Mouse (Mus musculus): Measurements from ENCODE around the gene Hspa12b. TPM values are rescaled to one million over a fixed set of nuclear protein-coding genes. Genes with fewer than 3 reads are reported as not detected.

Gene Hspa12b
- polyA plus RNA-seq, 1 experiment from 2014 or later = 6.5 TPM

DNA sequence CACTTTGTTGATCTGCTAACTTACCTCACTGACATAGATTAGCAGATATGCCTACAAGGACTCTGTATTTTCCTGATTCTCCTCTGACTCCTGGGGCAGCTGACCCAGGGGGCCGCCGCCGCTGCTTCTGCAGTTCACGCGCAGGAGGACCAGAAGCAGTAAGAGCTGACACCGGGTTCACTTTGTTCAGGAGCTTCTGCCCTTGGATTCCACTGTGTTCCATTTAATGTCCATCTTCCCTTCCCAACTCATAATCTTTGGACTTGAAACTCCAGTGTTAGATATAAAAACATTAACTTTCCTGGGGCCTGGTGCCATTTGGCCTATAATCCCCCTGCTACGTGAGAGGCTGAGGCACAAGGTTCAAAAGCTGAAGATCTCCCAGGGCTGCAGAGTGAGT is 36.8 kb downstream of the Hspa12b start:
- no peak for DNase-seq (ENCODE audit: low spot score)
- no peaks in the 10 kb centered on the region for H3K27me3 ChIP-seq (ENCODE audit: low read depth, poor library complexity, severe bottlenecking)
- H3K27ac ChIP-seq (replicated peaks) = no peak overlapping the region
- no peaks in the 10 kb centered on the region for H3K36me3 ChIP-seq
- H3K9me3 ChIP-seq (replicated peaks) = no peaks in the 10 kb centered on the region; the same call in 1 of the 2 replicates
- 76% methylated on average over 7 of the region's 7 CpGs for WGBS
- H3K4me3 ChIP-seq = no peak overlapping the region
- H3K4me1 ChIP-seq = peaks cover 18% of the 10 kb centered on the region

DNA sequence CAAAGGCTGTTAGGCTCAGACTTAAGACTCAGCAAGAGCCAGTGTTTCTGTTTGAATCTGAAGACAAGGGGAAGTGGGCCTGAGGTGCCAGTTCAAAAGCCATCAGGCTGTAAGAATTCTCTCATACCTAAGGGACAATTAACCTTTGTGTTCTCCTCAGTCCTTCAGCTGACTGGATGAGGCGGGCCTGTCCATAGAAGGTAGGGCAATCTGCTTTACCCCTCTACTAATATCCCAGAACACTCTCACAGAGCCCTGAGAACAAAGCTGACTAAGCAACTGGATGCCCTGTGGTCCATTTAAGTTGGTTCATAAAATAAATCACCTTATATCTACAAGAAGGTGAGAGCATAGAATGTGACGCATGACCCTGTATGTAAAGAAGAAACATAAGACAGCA is 39.1 kb downstream of the Hspa12b start:
- no peaks in the 10 kb centered on the region for H3K36me3 ChIP-seq
- H3K4me3 ChIP-seq = no peak overlapping the region
- no peak for DNase-seq (ENCODE audit: low spot score)
- peaks cover 14% of the 10 kb centered on the region for H3K4me1 ChIP-seq
- 89% methylated on average over 2 of the region's 2 CpGs for WGBS
- H3K27me3 ChIP-seq (ENCODE audit: low read depth, poor library complexity, severe bottlenecking) = peaks cover 20% of the 10 kb centered on the region
- no peak overlapping the region for H3K27ac ChIP-seq (replicated peaks)
- no peaks in the 10 kb centered on the region; the same call in 1 of the 2 replicates for H3K9me3 ChIP-seq (replicated peaks)

DNA sequence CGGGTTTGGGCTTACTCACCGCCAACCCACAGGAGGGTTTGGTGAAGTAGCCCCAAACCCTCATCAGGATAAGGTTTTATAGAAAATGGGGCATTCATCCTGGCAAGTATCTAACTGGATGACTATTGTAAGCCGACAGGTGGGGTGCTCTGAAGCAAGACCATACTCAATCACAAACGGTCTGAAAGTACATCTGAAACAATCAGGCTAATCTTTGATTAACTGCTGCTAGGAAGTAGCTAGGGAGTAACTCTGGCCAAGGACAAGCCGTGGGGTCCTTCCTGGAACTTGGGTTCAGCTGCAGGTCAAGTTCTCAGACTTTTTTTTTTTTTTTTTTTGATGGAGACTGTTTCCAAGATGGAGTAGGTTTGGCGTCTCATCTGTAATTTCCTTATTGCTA is 40.9 kb downstream of the Hspa12b start:
- Histone ChIP-seq H3K4me3 (no peak overlapping the region), H3K9me3 (replicated peaks) (no peaks in the 10 kb centered on the region; the same call in 1 of the 2 replicates), H3K27ac (replicated peaks) (no peak overlapping the region), H3K4me1 (peaks cover 27% of the 10 kb centered on the region), H3K27me3 (ENCODE audit: low read depth, poor library complexity, severe bottlenecking) (peaks cover 38% of the 10 kb centered on the region), H3K36me3 (peaks cover 4% of the 10 kb centered on the region; the same call in 1 of the 2 replicates)
- WGBS = 89% methylated on average over 6 of the region's 6 CpGs
- no peak for DNase-seq (ENCODE audit: low spot score)

GRCm38 (mm10) chr2:131168914-131169313 is 41.8 kb downstream of the Hspa12b start:
- H3K4me1 ChIP-seq = peaks cover 28% of the 10 kb centered on the region
- peaks cover 4% of the 10 kb centered on the region; the same call in 1 of the 2 replicates for H3K36me3 ChIP-seq
- H3K9me3 ChIP-seq (replicated peaks) = no peaks in the 10 kb centered on the region; the same call in 1 of the 2 replicates
- H3K27me3 ChIP-seq (ENCODE audit: low read depth, poor library complexity, severe bottlenecking) = peaks cover 47% of the 10 kb centered on the region
- WGBS = 66% methylated on average over 1 of the region's 1 CpGs
- no peak overlapping the region for H3K4me3 ChIP-seq
- DNase-seq (ENCODE audit: low spot score) = no peak
- no peak overlapping the region for H3K27ac ChIP-seq (replicated peaks)

GRCm38 (mm10) chr2:131170936-131171335 is 43.9 kb downstream of the Hspa12b start:
- H3K4me1 ChIP-seq = peaks cover 42% of the 10 kb centered on the region
- 11% methylated on average over 9 of the region's 9 CpGs for WGBS
- peaks cover 51% of the 10 kb centered on the region for H3K27me3 ChIP-seq (ENCODE audit: low read depth, poor library complexity, severe bottlenecking)
- no peaks in the 10 kb centered on the region for H3K9me3 ChIP-seq (replicated peaks)
- no peak for DNase-seq (ENCODE audit: low spot score)
- peak overlapping the region; percentile 43 for H3K4me3 ChIP-seq
- H3K36me3 ChIP-seq = peaks cover 7% of the 10 kb centered on the region
- no peak overlapping the region for H3K27ac ChIP-seq (replicated peaks)

DNA sequence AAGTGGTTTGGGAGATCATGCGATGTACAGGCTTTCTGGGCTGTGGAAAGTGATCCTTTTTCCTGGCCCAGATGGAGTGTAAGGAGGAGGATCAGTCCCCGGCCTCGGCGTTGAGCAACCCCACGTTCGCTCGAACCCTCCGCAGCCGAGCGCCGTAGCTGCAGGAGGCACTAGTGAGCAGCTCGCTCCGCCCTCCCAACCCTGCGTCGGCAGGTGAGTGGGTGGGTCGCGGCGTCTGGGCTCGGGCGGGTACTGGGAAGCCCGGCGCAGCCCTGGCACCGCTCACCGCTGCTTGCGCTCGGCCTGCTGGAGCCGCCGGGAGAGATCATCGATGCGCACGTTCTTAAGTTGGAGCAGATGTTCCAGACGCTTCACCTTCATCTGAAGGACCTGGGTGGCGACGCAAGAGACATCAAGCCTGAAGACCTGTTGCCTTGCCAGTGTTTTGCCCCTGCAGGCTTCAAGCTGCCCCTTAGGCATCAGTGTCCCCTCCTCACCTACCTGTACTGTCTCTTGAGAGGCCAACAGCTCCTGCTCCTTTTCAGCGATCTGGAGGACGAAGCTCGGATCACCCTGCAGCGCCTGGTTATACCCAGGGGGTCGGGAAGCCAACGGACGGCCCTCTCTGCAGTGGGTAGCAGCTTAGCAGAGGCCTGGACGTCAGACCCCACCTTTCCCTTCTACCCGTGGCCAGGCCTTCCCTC is 44.5 kb downstream of the Hspa12b start:
- H3K4me3 ChIP-seq = peak overlapping the region; percentile 43
- no peaks in the 10 kb centered on the region for H3K9me3 ChIP-seq (replicated peaks)
- WGBS = 1% methylated on average over 43 of the region's 43 CpGs
- H3K27me3 ChIP-seq (ENCODE audit: low read depth, poor library complexity, severe bottlenecking) = peaks cover 51% of the 10 kb centered on the region
- peaks cover 13% of the 10 kb centered on the region for H3K36me3 ChIP-seq
- no peak overlapping the region for H3K27ac ChIP-seq (replicated peaks)
- peaks cover 48% of the 10 kb centered on the region for H3K4me1 ChIP-seq
- peak; percentile 33 for DNase-seq (ENCODE audit: low spot score)

DNA sequence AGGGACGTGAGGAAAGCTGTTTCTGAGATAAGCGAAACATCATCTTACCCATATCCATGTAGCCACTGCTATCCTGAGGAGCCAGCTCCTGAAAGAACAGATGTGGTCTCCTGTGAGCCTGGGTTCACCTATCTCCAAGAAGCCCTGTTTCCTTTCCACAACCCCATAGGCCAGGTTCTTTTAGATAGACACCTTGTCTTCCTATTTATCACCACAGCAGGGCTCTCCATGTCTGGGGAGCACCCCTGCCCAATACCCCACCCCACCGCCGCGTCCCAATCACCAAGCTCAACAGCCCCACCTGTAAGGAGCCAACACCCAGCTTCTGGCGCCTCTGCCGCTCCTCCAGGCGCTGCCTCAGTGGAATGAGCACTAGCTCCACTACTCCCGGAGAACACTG is 45.2 kb downstream of the Hspa12b start:
- H3K27ac ChIP-seq (replicated peaks) = no peak overlapping the region
- no peak overlapping the region for H3K4me3 ChIP-seq
- H3K9me3 ChIP-seq (replicated peaks) = no peaks in the 10 kb centered on the region
- peaks cover 56% of the 10 kb centered on the region for H3K4me1 ChIP-seq
- H3K27me3 ChIP-seq (ENCODE audit: low read depth, poor library complexity, severe bottlenecking) = peaks cover 51% of the 10 kb centered on the region
- H3K36me3 ChIP-seq = peaks cover 21% of the 10 kb centered on the region
- DNase-seq (ENCODE audit: low spot score) = no peak
- 38% methylated on average over 9 of the region's 9 CpGs for WGBS

GRCm38 (mm10) chr2:131174700-131175099 is 47.6 kb downstream of the Hspa12b start:
- 6% methylated on average over 11 of the region's 11 CpGs for WGBS
- H3K4me1 ChIP-seq = peaks cover 69% of the 10 kb centered on the region
- DNase-seq (ENCODE audit: low spot score) = peak; percentile 71
- H3K4me3 ChIP-seq = peak overlapping the region; percentile 54
- H3K27ac ChIP-seq (replicated peaks) = no peak overlapping the region
- H3K27me3 ChIP-seq (ENCODE audit: low read depth, poor library complexity, severe bottlenecking) = peaks cover 46% of the 10 kb centered on the region
- H3K36me3 ChIP-seq = peaks cover 34% of the 10 kb centered on the region
- H3K9me3 ChIP-seq (replicated peaks) = no peaks in the 10 kb centered on the region

DNA sequence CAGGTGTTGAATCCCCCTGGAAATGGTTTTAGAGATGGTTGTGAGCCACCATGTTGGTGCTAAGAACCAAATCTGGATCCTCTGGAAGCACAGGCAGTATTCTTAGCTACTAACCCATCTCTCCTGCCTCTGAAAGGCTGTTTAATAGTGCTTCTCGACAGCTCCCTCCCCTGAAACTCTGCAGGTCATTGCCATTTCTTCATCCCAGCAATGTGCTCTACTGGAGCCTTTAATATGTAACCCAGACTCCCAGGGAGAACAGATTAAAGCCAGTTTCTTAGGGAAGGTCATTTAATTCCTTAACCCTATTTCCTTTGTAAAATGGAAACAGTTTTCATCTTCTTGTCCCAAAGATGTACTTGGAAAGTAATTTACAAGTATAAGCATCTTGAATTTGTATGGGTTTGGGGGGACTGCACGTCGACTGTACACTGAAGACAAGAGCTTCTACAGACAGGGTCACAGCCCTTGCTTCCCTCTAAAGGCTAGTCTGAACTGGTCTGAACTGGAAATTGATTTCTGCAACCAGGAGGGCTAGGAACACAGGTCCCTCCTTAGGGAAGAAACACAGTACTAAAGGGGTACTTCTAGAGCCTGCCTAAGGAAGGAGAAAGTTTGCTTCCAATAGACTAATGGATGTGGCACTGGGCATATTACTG is 48.3 kb downstream of the Hspa12b start:
- Histone ChIP-seq H3K9me3 (replicated peaks) (no peaks in the 10 kb centered on the region), H3K27ac (replicated peaks) (no peak overlapping the region), H3K36me3 (peaks cover 34% of the 10 kb centered on the region), H3K4me3 (no peak overlapping the region), H3K4me1 (peaks cover 73% of the 10 kb centered on the region), H3K27me3 (ENCODE audit: low read depth, poor library complexity, severe bottlenecking) (peaks cover 38% of the 10 kb centered on the region)
- WGBS = 71% methylated on average over 3 of the region's 3 CpGs
- no peak for DNase-seq (ENCODE audit: low spot score)

DNA sequence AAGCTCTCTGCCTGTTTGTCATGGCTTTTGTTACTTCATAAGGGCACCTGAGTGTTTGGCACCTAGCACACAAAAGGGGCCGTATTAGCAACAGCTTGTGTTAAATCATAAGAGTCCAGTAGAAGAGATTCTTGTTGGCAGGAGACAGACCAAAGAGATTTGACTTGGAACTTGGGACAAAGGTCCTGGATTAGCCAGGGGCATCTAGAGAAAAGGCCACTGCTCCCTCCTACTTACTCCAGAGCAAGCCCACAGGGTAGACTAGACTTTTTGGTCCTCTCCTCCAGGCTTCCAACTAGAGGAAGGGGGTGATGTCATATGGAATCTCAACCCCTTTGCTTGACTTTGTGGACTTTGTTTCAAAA is 48.8 kb downstream of the Hspa12b start:
- Histone ChIP-seq H3K27ac (replicated peaks) (no peak overlapping the region), H3K36me3 (peaks cover 34% of the 10 kb centered on the region), H3K27me3 (ENCODE audit: low read depth, poor library complexity, severe bottlenecking) (peaks cover 33% of the 10 kb centered on the region), H3K4me1 (peaks cover 71% of the 10 kb centered on the region), H3K9me3 (replicated peaks) (no peaks in the 10 kb centered on the region), H3K4me3 (0 out of 2 replicates have a peak overlapping the region, but pooled peaks have one; percentile 91)
- no peak for DNase-seq (ENCODE audit: low spot score)
- WGBS = 93% methylated on average over 1 of the region's 1 CpGs

GRCm38 (mm10) chr2:131176491-131176890 is 49.4 kb downstream of the Hspa12b start:
- H3K4me1 ChIP-seq = peaks cover 65% of the 10 kb centered on the region
- 68% methylated on average over 5 of the region's 5 CpGs for WGBS
- H3K27me3 ChIP-seq (ENCODE audit: low read depth, poor library complexity, severe bottlenecking) = peaks cover 28% of the 10 kb centered on the region
- DNase-seq (ENCODE audit: low spot score) = no peak
- no peak overlapping the region for H3K27ac ChIP-seq (replicated peaks)
- H3K9me3 ChIP-seq (replicated peaks) = no peaks in the 10 kb centered on the region
- peak overlapping the region; percentile 91; the same call in 1 of the 2 replicates for H3K4me3 ChIP-seq
- peaks cover 32% of the 10 kb centered on the region for H3K36me3 ChIP-seq

DNA sequence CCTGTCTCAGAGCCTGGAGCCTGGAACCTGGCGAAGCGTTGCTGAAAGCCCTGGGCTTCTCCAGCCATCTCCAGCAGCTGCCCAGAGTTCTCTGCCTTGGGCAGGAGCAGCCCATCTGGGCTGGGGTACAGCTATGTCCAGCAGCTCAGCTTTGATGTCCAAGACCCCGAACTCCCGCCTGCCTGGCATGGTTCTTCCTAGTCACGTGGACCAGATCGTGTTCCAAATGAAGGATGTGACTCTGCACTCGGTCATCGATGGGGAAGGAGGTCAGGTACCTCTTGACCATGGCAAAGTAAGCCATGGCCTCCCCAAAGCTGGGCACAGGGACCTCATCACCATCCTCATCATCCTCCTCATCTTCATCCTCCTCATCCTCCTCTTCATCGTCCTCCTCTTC is 50.9 kb downstream of the Hspa12b start:
- no peak for DNase-seq (ENCODE audit: low spot score)
- Histone ChIP-seq H3K27me3 (ENCODE audit: low read depth, poor library complexity, severe bottlenecking) (peaks cover 13% of the 10 kb centered on the region), H3K4me3 (peak overlapping the region; percentile 91), H3K9me3 (replicated peaks) (no peaks in the 10 kb centered on the region), H3K36me3 (peaks cover 30% of the 10 kb centered on the region), H3K27ac (replicated peaks) (peak overlapping the region; percentile 93), H3K4me1 (peaks cover 55% of the 10 kb centered on the region)
- WGBS = 89% methylated on average over 9 of the region's 9 CpGs

GRCm38 (mm10) chr2:131178828-131179245 is 51.8 kb downstream of the Hspa12b start:
- peak; percentile 30 for DNase-seq (ENCODE audit: low spot score)
- 36% methylated on average over 26 of the region's 26 CpGs for WGBS
- Histone ChIP-seq H3K4me1 (peaks cover 54% of the 10 kb centered on the region), H3K36me3 (peaks cover 30% of the 10 kb centered on the region), H3K4me3 (peak overlapping the region; percentile 91), H3K27ac (replicated peaks) (peak overlapping the region; percentile 93), H3K27me3 (ENCODE audit: low read depth, poor library complexity, severe bottlenecking) (peaks cover 4% of the 10 kb centered on the region), H3K9me3 (replicated peaks) (no peaks in the 10 kb centered on the region)

Measured in midbrain, embryonic 10.5 days (tissue).